Mouse (Mus musculus) hindlimb bud, embryonic 11.5 days (tissue): ENCODE data around the gene Btf3l4.

ENCODE experiments used
- DNase-seq: peaks from one replicate; pipeline ENCODE4 v3.0.0-alpha.2; 2012; ENCODE audit warnings: low read depth, low spot score; ENCODE audit errors: extremely low spot score

The Btf3l4 gene

DNA sequence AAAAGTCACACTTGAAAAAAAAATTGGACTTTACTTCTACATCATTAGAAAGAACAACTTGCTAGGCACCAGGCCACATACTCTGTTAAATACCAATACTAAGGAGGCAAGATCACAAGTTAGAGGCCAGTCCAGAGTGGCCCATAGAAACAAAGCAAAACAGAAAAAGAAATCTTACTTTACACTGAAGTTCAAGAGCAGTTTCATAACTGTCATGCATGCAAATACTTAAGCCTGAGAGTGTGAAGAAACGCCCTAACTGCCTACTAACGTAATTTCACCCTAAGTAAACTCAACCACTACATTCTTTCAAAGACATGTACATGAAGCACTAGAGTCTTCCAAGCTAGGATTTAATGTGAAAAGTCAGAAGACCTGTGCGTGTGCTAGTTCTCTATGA, 7.7 kb downstream of the Btf3l4 start:
- DNase-seq = no peak

DNA sequence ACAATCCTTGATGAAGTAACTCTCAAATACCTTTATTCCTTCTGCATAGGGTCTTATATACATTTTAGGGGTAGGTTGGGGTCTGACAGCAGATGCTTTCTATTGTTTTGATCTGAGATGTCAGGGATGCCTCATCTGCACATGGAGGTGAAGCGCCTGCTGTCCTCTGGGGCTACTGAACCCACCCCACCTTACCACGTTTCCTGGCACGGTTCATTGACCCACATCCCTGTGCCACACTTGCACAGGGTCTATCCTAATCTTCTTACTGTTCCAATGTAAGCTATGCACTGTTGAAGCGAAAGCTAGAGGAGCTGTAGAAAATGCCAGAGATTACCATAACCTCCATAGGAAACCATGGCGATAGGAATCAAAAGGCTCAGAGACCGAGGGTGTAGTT, 21.9 kb downstream of the Btf3l4 start:
- no peak for DNase-seq

DNA sequence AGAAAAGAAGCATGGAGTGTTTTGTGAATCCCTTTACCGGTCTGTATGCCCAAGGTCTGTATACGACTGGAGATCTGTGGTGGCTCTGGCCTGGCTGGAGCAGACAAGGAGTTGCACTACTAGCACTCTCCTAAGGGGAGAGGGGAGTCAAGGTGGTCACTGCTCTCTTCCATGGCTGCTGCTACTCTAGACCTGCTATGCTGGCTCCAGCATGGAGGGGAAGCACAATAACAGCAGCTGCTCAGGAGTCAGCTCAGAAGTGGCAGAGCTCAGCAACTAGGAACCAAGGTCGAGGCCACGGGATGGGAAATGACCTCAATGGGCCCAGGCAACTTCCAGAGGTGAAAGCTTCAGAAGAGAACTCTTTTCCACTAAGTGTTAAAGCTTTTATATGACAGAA, 22.3 kb downstream of the Btf3l4 start:
- DNase-seq = no peak

DNA sequence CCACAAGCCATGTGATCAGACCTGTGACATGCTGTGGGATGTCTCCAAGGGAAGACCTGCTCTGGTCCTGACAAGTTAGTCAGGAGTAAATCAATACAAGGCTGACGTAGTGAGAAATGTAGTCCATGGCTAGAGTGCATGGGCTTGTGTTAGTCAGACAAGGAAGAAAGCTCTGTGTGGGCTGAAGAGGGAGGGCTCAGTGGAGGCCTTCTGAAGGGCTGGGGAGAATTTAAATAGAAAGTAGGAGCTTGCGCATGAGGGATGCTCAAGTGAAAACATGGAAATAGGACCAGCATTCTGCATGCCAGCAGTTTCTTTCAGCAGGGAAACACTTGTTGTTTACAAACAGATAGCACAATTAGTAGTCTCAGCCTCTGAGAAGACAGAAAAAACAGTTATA, 29.9 kb downstream of the Btf3l4 start:
- DNase-seq = no peak

DNA sequence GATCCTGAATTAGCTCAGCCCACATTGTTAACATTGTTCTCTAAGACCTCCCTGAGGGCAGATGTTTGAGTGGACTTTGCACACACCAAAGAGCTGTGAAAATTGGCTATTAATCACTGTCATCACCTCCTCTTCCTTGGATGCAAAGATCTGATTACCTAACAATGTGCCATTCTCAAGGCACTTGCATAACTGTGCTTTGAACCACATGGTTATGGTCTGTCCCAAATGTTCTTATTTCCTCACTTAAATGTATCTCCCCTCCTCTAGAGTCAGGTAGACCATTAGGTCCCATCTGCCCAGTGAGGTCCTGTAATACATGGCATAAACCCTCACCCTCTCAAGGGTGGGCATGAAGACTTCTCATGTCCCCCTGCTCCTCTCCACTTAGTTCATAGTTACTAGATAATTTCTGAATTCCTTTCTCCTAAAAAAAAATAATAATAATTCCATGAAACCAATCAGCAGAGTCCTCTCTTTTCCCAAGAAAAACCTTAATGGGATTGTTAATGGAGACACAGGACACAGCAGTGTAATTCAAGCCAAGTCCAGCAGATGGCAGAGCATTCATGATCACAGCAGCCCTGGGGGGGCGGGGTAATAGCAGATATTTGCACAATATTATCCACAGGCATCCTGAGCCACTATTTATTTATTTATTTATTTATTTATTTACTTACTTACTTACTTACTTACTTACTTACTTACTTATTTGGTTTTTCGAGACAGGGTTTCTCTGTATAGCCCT, 35.2 kb downstream of the Btf3l4 start:
- no peak for DNase-seq

DNA sequence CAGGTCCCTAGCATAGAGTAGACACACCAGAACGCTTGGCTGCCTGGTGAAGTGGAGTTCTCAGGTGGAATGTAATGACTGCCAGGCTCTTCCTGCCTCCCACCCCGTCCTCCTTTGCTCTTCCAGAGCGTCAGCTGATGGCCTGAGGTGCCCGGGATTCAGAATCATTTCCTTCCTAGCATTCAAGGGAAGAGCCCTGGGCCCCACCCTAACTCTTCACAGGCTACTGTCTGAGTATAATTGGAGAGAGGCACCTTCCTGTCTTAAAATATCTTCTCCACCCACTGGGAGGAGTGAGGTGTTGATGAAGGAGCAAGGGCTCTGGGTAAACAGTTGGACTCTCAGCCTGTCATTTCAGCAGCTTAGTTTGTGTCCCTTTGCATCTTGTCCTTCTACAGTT, 36.7 kb downstream of the Btf3l4 start:
- DNase-seq = no peak

DNA sequence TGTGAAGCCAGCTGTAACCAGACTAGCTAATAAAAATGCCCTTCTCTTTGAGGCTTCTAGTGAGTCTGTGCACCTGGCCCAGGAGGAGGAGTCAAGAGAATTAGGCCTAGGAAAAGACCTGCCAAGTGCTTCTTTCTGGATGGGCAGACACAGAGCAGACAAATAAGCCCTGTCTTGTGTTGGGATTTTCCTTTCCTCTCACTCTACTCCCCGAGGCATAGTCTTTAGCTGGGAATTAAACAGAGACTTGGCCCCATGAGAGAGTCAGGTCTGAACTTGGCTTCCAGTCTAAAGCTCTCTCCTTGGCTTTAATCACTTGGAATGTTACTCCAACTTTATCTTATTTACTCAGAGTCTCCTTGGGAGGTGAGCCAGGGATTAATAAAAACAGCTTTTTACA, 39.5 kb downstream of the Btf3l4 start:
- DNase-seq = no peak

DNA sequence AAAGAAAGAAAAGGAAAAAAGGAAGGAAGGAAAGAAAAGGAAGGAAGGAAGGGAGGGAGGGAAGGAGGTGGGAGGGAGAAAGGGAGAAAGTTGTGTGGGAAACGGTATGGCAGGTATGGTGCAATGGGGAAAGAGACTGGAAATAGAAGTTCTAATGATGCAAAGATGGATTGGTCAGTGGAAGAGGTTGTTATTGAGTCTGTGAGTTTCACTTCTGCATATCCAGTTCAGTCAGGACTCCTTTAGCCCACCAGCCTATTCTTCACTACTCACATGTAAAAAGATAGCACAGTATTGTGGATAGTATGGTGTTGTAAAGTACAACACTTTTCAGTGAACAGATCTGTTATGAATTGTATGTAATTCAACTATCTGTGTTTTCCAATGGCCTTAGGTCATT, 42.9 kb downstream of the Btf3l4 start:
- no peak for DNase-seq

DNA sequence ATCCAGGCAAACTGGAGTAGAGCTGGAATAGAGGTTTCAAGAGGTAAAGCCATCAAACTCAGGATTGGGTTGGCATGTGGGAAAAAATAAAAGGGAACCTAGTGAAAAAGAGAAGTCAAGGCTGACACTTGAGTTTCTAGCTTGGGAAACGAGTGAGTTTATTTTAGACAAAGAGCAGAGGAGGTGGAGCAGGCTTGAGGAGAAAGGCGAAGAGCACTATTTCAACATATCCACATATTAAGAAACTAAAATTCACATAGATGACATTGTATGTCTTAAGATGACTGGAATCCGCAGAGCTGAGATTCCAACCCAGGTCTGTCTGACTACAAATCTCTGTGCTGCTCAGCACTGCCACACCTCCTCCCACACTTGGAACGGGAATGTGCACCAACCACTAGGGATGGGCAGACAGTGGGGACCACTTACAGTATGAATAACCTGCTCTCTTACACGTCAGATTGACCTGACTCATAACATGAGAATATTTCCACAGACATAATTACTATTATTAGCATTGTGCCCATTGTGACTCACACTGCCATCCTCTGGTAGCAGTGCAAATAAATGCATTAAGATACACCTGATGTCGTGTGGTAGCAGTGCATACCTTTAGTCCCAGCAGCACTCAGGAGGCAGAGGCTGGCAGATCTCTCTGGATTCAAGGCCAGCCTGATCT, 44.0 kb downstream of the Btf3l4 start:
- DNase-seq = no peak

DNA sequence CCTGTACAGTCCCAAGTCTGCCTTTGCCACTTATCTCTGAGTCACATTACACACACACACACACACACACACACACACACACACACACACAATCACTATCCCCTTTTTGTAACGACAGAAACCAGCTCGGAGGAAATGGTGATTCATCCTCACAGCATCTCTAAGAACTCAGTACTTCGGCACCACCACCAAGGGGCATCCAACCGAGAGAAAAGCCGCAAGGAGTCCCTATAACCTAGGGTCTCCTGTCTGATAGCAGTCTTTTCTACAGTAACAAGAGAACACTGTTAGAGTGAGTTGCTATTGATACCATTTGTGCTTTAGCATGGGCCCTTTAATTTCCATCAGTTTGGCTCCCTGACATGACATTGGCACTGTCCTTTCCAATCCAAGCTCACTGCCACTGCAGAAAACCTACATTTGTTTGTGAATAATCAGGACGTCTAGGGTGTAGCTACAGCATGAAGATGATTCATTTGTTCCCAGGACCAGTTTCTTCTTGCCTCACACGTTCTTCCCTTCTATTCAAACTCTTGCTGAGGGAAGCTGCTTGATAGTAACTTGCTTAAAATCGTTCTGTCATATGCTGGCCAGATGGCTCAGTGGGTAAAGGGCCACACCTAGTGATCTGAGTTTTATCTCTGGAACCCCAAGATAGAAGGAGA, 50.9 kb downstream of the Btf3l4 start:
- no peak for DNase-seq

DNA sequence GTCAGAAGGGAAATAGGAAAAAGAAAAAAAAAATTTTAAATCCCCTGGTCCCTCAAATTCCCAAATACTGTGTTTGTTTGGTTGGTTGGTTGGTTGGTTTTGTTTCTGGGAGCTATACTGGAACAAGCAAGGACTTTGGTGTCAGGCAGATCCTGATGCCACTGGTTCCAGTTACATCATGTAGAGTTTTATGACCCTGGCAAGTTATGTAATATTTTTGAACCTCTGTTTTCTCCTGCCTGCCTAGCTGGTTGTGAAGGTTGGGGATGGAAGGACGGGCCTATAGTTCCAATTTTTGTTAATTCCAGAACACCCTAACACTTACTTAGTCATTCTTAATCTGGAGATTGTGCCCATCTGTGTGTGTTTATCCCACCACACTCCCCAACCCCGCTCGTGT, 51.8 kb downstream of the Btf3l4 start:
- no peak for DNase-seq

DNA sequence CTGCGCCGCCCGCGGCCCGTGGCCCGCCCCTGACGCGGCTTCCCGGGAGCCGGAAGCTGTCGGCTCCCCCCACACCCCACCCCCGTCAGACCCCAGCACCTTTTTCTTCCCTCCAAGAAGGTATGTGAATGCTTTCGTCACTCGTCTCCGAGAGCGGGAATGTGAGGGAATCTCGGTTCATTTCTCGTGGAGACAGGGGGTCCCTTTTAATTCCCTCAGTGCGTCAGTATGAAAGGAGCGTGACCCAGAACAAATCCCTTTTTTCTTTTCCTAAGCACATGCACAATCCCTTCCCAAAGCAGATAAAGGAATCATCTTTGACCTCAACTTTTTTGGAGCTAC, 52.6 kb downstream of the Btf3l4 start:
- DNase-seq = peak; percentile 41

DNA sequence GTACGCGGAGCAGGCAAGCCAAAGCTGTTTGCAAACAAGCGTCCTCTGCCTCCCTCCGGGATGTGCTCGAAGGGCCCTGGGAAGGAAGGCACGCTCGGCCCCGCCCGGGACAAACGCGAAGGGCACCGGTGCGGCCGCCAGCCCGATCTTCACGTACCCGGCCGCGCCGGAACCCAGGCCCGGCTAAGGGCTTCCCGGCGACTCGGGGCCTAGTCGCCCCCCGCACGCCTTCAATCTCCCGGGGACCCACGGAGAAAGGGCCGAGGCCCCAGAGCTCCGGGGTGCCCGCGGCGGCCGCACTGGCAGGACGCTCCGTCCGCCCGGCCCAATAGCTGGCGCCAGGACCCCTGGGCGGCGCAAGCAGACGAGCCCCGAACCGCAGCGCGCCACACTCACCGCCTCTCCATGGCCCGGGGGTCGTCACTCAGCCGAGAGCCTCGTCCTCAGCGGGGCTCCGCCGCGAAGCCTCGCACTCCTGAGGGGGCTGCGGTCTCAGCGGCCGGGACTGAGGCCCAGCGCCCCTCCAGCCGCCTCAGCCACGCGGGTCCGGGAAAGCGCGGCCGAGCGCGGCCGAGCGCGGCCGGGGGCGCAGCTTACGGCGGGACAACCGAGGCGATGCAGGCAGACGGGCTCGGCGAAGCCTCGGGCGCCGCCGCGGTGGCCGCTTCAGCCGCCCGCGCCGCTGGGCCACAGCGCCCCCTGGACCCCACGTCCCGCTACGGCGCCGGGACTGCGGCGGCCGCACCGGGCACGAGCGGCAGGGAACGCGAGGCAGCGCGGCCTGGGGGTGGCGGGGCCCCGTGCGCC, 53.2 kb downstream of the Btf3l4 start, which contains the start of gene Zfyve9:
Gene Zfyve9, minus strand, starts transcription at position 742 of the 807 bp plus-strand sequence.
- DNase-seq = no peak

DNA sequence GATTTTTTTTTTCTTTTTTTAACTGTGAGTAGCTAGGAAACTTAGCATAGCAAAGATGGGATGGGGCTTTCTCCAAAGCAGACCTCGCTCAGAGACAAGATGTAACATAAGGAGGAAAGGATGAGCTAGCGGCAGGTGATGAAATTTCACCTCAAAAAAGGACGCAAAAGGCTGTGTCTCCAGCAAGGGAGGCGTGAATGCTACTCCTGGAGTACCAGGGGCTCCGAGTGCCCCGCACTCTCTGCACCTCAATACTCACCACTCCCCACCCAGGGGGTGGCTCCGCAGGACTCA, 53.7 kb downstream of the Btf3l4 start:
- DNase-seq = no peak

DNA sequence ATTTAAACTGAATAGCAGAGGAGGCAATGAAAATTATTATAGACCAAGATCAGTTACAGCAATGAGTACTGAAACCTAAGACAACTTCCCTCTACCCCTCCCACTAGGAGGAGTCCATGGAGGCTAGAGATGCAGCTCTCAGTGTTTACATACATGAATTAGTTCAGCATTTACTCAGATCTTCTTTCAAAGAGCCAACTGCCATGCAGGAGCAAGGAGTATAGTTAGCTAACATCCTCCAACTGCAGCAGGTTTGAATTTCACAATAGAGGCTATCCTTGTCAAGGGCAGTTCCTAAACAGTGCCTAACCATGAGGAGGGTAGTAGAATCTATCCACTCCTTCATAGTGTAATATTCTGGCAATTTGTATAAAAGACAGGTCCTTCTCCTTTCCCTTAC, 64.9 kb downstream of the Btf3l4 start:
- DNase-seq = no peak
